Mouse (Mus musculus): ENCODE results near the gene Itpr1. TPM values are rescaled to one million over a fixed set of nuclear protein-coding genes. Genes with fewer than 3 reads are reported as not detected.

Gene Itpr1
- polyA plus RNA-seq, 1 experiment, result 42.5 TPM

GRCm38 (mm10) chr6:108216832-108217231 lies 3.9 kb downstream of the Itpr1 start:
- Histone ChIP-seq H3K27ac (ENCODE audit: insufficient read depth, low read length) (no peak overlapping the region), H3K27me3 (ENCODE audit: control insufficient read depth, insufficient read depth, low read length, poor library complexity, severe bottlenecking) (no peaks in the 10 kb centered on the region), H3K9me3 (replicated peaks; ENCODE audit: control insufficient read depth, insufficient read depth, low read length, poor library complexity, severe bottlenecking) (no peaks in the 10 kb centered on the region), H3K36me3 (ENCODE audit: control insufficient read depth, insufficient read depth, low read length, poor library complexity, severe bottlenecking) (peaks cover 6% of the 10 kb centered on the region; the same call in 1 of the 2 replicates), H3K9ac (ENCODE audit: low read depth, poor library complexity, severe bottlenecking) (no peak overlapping the region), H3K4me1 (ENCODE audit: control insufficient read depth, insufficient read depth, low read length) (peaks cover 3% of the 10 kb centered on the region), H3K4me3 (ENCODE audit: low read depth, low read length) (no peak overlapping the region)
- TF ChIP-seq CTCF (IDR thresholded peaks at IDR 0.05; ENCODE audit: low read depth, low read length) (no peak), POLR2A (IDR thresholded peaks at IDR 0.05; ENCODE audit: insufficient read depth, low read length) (no peak), EP300 (IDR thresholded peaks at IDR 0.05; ENCODE audit: insufficient read depth, low read depth, low read length) (no peak)

GRCm38 (mm10) chr6:108217987-108218386 lies 5.1 kb downstream of the Itpr1 start:
- H3K27ac ChIP-seq (ENCODE audit: insufficient read depth, low read length), result no peak overlapping the region
- H3K9ac ChIP-seq (ENCODE audit: low read depth, poor library complexity, severe bottlenecking), result no peak overlapping the region
- H3K27me3 ChIP-seq (ENCODE audit: control insufficient read depth, insufficient read depth, low read length, poor library complexity, severe bottlenecking), result no peaks in the 10 kb centered on the region
- no peaks in the 10 kb centered on the region for H3K9me3 ChIP-seq (replicated peaks; ENCODE audit: control insufficient read depth, insufficient read depth, low read length, poor library complexity, severe bottlenecking)
- peaks cover 6% of the 10 kb centered on the region; the same call in 1 of the 2 replicates for H3K36me3 ChIP-seq (ENCODE audit: control insufficient read depth, insufficient read depth, low read length, poor library complexity, severe bottlenecking)
- no peak for TF ChIP-seq EP300 (IDR thresholded peaks at IDR 0.05; ENCODE audit: insufficient read depth, low read depth, low read length)
- TF ChIP-seq CTCF (IDR thresholded peaks at IDR 0.05; ENCODE audit: low read depth, low read length), result no peak
- no peak for TF ChIP-seq POLR2A (IDR thresholded peaks at IDR 0.05; ENCODE audit: insufficient read depth, low read length)
- peaks cover 1% of the 10 kb centered on the region for H3K4me1 ChIP-seq (ENCODE audit: control insufficient read depth, insufficient read depth, low read length)
- no peak overlapping the region for H3K4me3 ChIP-seq (ENCODE audit: low read depth, low read length)

- no peaks in the 10 kb centered on the region for H3K27me3 ChIP-seq (ENCODE audit: control insufficient read depth, insufficient read depth, low read length, poor library complexity, severe bottlenecking)
- no peak overlapping the region for H3K9ac ChIP-seq (ENCODE audit: low read depth, poor library complexity, severe bottlenecking)
- no peaks in the 10 kb centered on the region for H3K9me3 ChIP-seq (replicated peaks; ENCODE audit: control insufficient read depth, insufficient read depth, low read length, poor library complexity, severe bottlenecking)
- H3K4me3 ChIP-seq (ENCODE audit: low read depth, low read length), result no peak overlapping the region
- H3K36me3 ChIP-seq (ENCODE audit: control insufficient read depth, insufficient read depth, low read length, poor library complexity, severe bottlenecking), result peaks cover 2% of the 10 kb centered on the region; the same call in 1 of the 2 replicates
- peaks cover 1% of the 10 kb centered on the region for H3K4me1 ChIP-seq (ENCODE audit: control insufficient read depth, insufficient read depth, low read length)
- H3K27ac ChIP-seq (ENCODE audit: insufficient read depth, low read length), result no peak overlapping the region
- TF ChIP-seq CTCF (IDR thresholded peaks at IDR 0.05; ENCODE audit: low read depth, low read length) (no peak), EP300 (IDR thresholded peaks at IDR 0.05; ENCODE audit: insufficient read depth, low read depth, low read length) (no peak), POLR2A (IDR thresholded peaks at IDR 0.05; ENCODE audit: insufficient read depth, low read length) (no peak)
These were observed 9.5 kb downstream of the Itpr1 start for GRCm38 (mm10) chr6:108222435-108222834.

GRCm38 (mm10) chr6:108222875-108223274 lies 10.0 kb downstream of the Itpr1 start:
- H3K36me3 ChIP-seq (ENCODE audit: control insufficient read depth, insufficient read depth, low read length, poor library complexity, severe bottlenecking), result peaks cover 2% of the 10 kb centered on the region; the same call in 1 of the 2 replicates
- H3K4me1 ChIP-seq (ENCODE audit: control insufficient read depth, insufficient read depth, low read length), result peaks cover 1% of the 10 kb centered on the region
- no peak overlapping the region for H3K9ac ChIP-seq (ENCODE audit: low read depth, poor library complexity, severe bottlenecking)
- no peaks in the 10 kb centered on the region for H3K27me3 ChIP-seq (ENCODE audit: control insufficient read depth, insufficient read depth, low read length, poor library complexity, severe bottlenecking)
- no peak overlapping the region for H3K4me3 ChIP-seq (ENCODE audit: low read depth, low read length)
- no peak overlapping the region for H3K27ac ChIP-seq (ENCODE audit: insufficient read depth, low read length)
- no peaks in the 10 kb centered on the region for H3K9me3 ChIP-seq (replicated peaks; ENCODE audit: control insufficient read depth, insufficient read depth, low read length, poor library complexity, severe bottlenecking)
- no peak for TF ChIP-seq POLR2A (IDR thresholded peaks at IDR 0.05; ENCODE audit: insufficient read depth, low read length)
- no peak for TF ChIP-seq CTCF (IDR thresholded peaks at IDR 0.05; ENCODE audit: low read depth, low read length)
- TF ChIP-seq EP300 (IDR thresholded peaks at IDR 0.05; ENCODE audit: insufficient read depth, low read depth, low read length), result no peak

GRCm38 (mm10) chr6:108224361-108224760 lies 11.5 kb downstream of the Itpr1 start:
- H3K4me3 ChIP-seq (ENCODE audit: low read depth, low read length), result no peak overlapping the region
- TF ChIP-seq POLR2A (IDR thresholded peaks at IDR 0.05; ENCODE audit: insufficient read depth, low read length) (no peak), CTCF (IDR thresholded peaks at IDR 0.05; ENCODE audit: low read depth, low read length) (no peak), EP300 (IDR thresholded peaks at IDR 0.05; ENCODE audit: insufficient read depth, low read depth, low read length) (no peak)
- H3K4me1 ChIP-seq (ENCODE audit: control insufficient read depth, insufficient read depth, low read length), result peaks cover 1% of the 10 kb centered on the region
- no peaks in the 10 kb centered on the region for H3K9me3 ChIP-seq (replicated peaks; ENCODE audit: control insufficient read depth, insufficient read depth, low read length, poor library complexity, severe bottlenecking)
- no peaks in the 10 kb centered on the region for H3K27me3 ChIP-seq (ENCODE audit: control insufficient read depth, insufficient read depth, low read length, poor library complexity, severe bottlenecking)
- peaks cover 2% of the 10 kb centered on the region; the same call in 1 of the 2 replicates for H3K36me3 ChIP-seq (ENCODE audit: control insufficient read depth, insufficient read depth, low read length, poor library complexity, severe bottlenecking)
- no peak overlapping the region for H3K9ac ChIP-seq (ENCODE audit: low read depth, poor library complexity, severe bottlenecking)
- H3K27ac ChIP-seq (ENCODE audit: insufficient read depth, low read length), result no peak overlapping the region

- Histone ChIP-seq H3K9ac (ENCODE audit: low read depth, poor library complexity, severe bottlenecking) (no peak overlapping the region), H3K36me3 (ENCODE audit: control insufficient read depth, insufficient read depth, low read length, poor library complexity, severe bottlenecking) (peaks cover 2% of the 10 kb centered on the region; the same call in 1 of the 2 replicates), H3K4me1 (ENCODE audit: control insufficient read depth, insufficient read depth, low read length) (no peaks in the 10 kb centered on the region), H3K4me3 (ENCODE audit: low read depth, low read length) (no peak overlapping the region), H3K27me3 (ENCODE audit: control insufficient read depth, insufficient read depth, low read length, poor library complexity, severe bottlenecking) (no peaks in the 10 kb centered on the region), H3K27ac (ENCODE audit: insufficient read depth, low read length) (no peak overlapping the region), H3K9me3 (replicated peaks; ENCODE audit: control insufficient read depth, insufficient read depth, low read length, poor library complexity, severe bottlenecking) (no peaks in the 10 kb centered on the region)
- TF ChIP-seq EP300 (IDR thresholded peaks at IDR 0.05; ENCODE audit: insufficient read depth, low read depth, low read length), result no peak
- no peak for TF ChIP-seq POLR2A (IDR thresholded peaks at IDR 0.05; ENCODE audit: insufficient read depth, low read length)
- no peak for TF ChIP-seq CTCF (IDR thresholded peaks at IDR 0.05; ENCODE audit: low read depth, low read length)
These were observed 12.1 kb downstream of the Itpr1 start for GRCm38 (mm10) chr6:108225027-108225426.

Data from ES-Bruce4 (cell line).